Mouse (Mus musculus) frontal cortex, adult 2 months (tissue): ENCODE data around the gene Itm2c. TPM values are rescaled to one million over a fixed set of nuclear protein-coding genes. Genes with fewer than 3 reads are reported as not detected.

Experiments
- DNase-seq, 2 experiments: peaks; one replicate each; pipeline ENCODE4 v3.0.0; 2022; ENCODE audit warnings: low spot score in 1 of 2; ENCODE audit errors: extremely low spot score in 1 of 2
- polyA plus RNA-seq: library from polyadenylated mRNA; depleted of rRNA; stranded (reverse); fragments of >200 nt; gene quantifications from 2 replicates; pipeline ENCODE4 v1.2.3, GENCODE M21; 2012; rRNA removed

The Itm2c gene
- polyA plus RNA-seq, 1 experiment = 765 TPM

- DNase-seq = peak; percentile 55 to 60
Measured at GRCm38 (mm10) chr1:85931170-85931569, 37.1 kb downstream of the Itm2c start.

DNA sequence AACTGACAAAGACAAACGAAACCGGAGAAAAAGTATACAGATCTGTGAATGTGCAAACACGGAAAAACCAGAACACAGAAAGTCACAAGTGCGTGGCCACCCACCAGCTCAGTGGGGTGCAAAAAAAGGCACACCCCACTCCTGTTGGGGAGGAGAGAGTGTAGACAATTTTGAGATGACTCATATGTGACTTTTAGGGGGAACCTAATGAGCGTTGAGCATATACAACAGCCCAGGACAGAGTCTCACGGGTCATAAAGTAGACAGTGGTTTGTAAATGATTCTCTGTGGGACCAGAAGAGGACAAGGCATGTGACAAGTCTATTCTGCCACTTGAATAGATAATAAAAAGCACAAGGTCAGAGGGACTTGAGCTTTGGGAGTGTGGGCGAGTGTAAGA, 39.1 kb downstream of the Itm2c start:
- no peak for DNase-seq

DNA sequence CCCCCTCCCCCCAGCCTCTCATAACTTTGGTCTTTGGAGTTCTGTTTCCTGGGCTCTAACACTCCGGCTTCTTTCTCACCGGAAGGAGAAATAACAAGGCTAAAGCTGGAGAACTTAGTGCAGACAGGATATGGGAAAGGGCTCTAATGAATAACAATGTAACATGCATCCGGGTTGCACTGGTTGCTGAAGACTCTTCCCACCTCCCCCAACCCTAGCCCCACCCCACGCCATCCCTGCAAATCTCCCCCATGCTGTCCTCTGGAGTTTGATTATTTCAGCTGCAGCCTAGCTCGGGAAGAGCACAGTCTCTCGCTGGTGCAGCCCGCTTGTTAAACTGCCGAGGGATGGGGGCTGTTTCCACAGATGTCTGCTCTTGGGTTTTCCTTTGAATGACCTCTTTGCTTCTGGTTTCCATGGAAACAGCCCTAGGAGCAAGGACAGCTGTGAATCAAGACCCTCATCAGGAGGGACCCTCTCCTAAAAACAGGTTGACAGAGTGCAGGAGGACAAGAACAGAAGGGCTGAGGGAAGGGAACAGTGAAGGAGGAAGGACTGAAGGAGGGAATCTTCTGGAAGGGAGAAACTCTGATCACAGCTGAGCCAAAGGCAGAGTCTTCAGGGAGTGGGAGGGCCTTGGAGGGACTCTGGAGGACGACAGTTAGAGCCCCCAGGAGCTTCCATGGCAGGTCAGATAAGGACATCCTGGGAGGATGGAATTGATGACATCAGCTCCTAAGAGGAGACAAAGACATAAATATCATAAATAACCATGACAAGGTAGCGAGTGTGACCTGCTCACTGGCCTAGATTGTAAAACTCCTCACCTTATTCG, 39.8 kb downstream of the Itm2c start:
- no peak for DNase-seq

GRCm38 (mm10) chr1:85934560-85934959, 40.5 kb downstream of the Itm2c start:
- no peak for DNase-seq

- peak in 1 of 2 experiments; percentile 84 for DNase-seq
Measured at GRCm38 (mm10) chr1:85935148-85935852, 41.2 kb downstream of the Itm2c start.

DNA sequence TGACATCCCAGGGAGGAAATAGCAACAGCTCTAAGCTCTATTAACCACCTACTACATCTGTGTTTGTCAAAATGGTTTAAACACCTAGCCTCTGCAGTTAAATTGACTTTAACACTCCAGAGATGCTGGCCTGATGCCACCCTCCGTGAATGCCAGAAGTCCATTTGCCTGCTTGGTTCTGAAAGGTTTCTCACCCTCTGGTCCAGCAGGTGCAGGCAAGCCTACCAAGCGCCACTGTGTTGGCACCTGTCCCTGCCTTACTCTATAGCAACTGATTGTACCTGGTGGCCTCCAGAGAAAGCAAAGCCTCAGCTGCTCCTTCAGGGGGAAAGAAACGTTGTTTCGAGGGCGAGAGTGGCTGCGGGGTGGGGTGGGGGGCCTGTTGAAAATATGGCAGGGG, 42.2 kb downstream of the Itm2c start:
- DNase-seq = no peak

DNA sequence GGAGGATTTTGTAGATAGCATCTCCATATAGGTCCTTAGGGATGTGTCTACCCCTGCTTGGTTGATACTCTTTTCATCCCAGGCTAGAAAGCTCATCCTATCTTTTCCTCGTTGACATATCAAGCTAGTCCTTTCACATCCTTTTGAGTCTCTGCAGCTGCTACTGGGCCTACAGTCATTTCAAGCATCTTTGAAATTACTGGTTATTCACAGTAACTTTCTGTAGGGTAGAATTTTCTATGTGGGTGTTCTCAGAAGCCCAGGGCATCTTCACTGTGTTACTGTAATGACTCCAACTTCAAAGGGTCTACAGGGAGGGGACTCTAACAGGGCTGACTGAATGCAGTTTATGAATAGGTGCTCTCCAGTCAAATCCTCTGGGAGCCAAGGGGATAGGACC, 43.2 kb downstream of the Itm2c start:
- DNase-seq = no peak

GRCm38 (mm10) chr1:85942318-85942717, 48.2 kb downstream of the Itm2c start:
- DNase-seq = no peak

GRCm38 (mm10) chr1:85949085-85949684, 55.1 kb downstream of the Itm2c start:
- DNase-seq = no peak

GRCm38 (mm10) chr1:85955150-85955549, 61.1 kb downstream of the Itm2c start:
- no peak for DNase-seq

DNA sequence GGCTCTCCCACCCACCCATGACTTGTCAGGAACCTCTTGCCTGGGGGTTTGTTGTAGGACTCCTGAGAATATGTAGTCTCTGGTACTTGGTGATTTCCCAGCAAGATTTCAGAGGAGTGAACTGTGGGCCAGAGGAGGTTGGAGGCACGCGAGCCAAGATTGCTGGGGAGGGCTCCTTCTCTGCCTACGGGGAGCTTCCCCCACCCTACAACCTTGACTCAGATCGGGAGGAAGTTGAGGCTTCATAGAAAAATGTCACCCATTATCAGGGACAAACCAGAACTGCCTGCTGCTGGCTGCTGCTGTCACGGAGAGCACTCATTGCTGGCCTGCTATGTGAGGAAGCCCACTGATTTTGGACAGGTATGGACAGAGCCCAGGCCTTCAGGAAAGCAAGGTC, 63.2 kb downstream of the Itm2c start:
- DNase-seq = no peak

DNA sequence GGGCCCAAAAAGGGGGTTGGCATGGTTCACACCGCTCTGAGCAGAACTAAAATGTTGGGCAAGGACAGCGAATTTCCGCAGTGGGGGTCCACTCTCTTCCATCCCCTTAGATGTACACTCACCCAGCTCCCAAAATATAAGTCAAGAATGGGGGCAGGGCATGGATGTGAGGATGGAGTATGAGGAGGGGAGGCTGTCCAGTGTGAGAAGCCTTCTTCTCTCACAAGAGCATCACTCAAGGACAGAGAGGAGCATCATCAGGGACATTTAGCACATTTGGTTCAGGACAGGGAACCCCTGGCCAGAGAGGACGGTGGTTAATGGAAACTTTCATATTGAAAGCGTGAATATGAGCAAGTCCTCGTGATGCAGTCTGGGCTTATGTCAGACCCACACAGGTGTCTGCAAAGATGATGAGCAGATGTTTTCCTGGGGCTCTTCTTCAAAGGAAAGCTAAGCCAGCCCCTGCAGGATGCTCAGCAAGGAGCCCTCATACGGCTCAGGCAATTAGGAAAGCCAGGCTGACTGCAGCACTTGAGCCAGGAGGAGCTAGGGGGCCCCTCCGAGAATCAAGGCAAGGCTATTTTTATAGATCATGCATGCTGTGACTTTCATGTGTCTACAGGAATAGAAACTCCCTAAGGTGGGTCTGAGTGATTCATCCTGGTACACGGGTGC, 64.0 kb downstream of the Itm2c start:
- DNase-seq = peak; percentile 29 to 52

Other genes with a start within 250 kb of the Itm2c start
- gene Sp100, start 244.3 kb upstream of the Itm2c start, polyA plus RNA-seq = 7.0 and 7.1 TPM in 2 replicates
- 1.2 and 1.3 TPM in 2 replicates for gene A630001G21Rik, start 115.6 kb upstream of the Itm2c start, polyA plus RNA-seq
- 108 and 115 TPM in 2 replicates for gene Cab39, start 100.8 kb upstream of the Itm2c start, polyA plus RNA-seq
- 9.0 and 11.3 TPM in 2 replicates for gene 4933407L21Rik, start 34.2 kb downstream of the Itm2c start, polyA plus RNA-seq
- gene Gpr55, start 66.7 kb downstream of the Itm2c start, polyA plus RNA-seq = 0.08 and 0.10 TPM in 2 replicates
- gene Spata3, start 122.5 kb downstream of the Itm2c start, polyA plus RNA-seq = 1.1 and 1.6 TPM in 2 replicates
- 12.0 and 12.6 TPM in 2 replicates for gene 2810459M11Rik, start 151.6 kb downstream of the Itm2c start, polyA plus RNA-seq
- gene Psmd1, start 170.1 kb downstream of the Itm2c start, polyA plus RNA-seq = 69.9 and 79.6 TPM in 2 replicates
- gene Htr2b, start 217.7 kb downstream of the Itm2c start, polyA plus RNA-seq = 0.04 and 0.11 TPM in 2 replicates
- 1.3 and 1.7 TPM in 2 replicates for gene Gm21972, start 239.4 kb downstream of the Itm2c start, polyA plus RNA-seq